Mouse (Mus musculus): ENCODE measurements around the gene Arhgap15.

- TF ChIP-seq POLR2A (IDR thresholded peaks at IDR 0.05; ENCODE audit: extremely low read depth, insufficient read depth, low read length) (no peak), CTCF (IDR thresholded peaks at IDR 0.05; ENCODE audit: low read depth, low read length) (no peak)
These were observed 9.3 kb upstream of the Arhgap15 start for GRCm38 (mm10) chr2:43739190-43739818.
